Mouse (Mus musculus) embryonic fibroblast, embryonic 13.5 days (primary cell): ENCODE measurements around the gene Anp32a.

Source experiments
- CTCF ChIP-seq: IDR thresholded peaks from 2 replicates; pipeline ENCODE4 v1.5.1; 2011; ENCODE audit warnings: mild to moderate bottlenecking, control low read depth, low read length, moderate library complexity, borderline replicate concordance; ENCODE audit not compliant: insufficient read depth
- POLR2A ChIP-seq: IDR thresholded peaks from 2 replicates; pipeline ENCODE4 v1.6.1; 2011; ENCODE audit warnings: low read depth, mild to moderate bottlenecking, control low read depth, low read length, moderate library complexity

- TF ChIP-seq POLR2A (no peak), CTCF (no peak)
Measured at GRCm38 (mm10) chr9:62349250-62349649, 8.2 kb downstream of the Anp32a start.
